Mouse (Mus musculus) natural killer cell, adult 2 months (primary cell): ENCODE measurements around the gene Serpinb1a.
A peak's percentile ranks its signal among the peaks of the same experiment; 100 is the strongest.
"Not testable (repeated sequence)": the region's sequence is repeated elsewhere in the genome, so short reads cannot be mapped to it uniquely, and the experiment has no call there.

Source experiments
- DNase-seq, 2 experiments: peaks; one replicate each; pipeline ENCODE4 v3.0.0; 2022; ENCODE audit warnings: low spot score in 2 of 2

Serpinb1a gene

DNA sequence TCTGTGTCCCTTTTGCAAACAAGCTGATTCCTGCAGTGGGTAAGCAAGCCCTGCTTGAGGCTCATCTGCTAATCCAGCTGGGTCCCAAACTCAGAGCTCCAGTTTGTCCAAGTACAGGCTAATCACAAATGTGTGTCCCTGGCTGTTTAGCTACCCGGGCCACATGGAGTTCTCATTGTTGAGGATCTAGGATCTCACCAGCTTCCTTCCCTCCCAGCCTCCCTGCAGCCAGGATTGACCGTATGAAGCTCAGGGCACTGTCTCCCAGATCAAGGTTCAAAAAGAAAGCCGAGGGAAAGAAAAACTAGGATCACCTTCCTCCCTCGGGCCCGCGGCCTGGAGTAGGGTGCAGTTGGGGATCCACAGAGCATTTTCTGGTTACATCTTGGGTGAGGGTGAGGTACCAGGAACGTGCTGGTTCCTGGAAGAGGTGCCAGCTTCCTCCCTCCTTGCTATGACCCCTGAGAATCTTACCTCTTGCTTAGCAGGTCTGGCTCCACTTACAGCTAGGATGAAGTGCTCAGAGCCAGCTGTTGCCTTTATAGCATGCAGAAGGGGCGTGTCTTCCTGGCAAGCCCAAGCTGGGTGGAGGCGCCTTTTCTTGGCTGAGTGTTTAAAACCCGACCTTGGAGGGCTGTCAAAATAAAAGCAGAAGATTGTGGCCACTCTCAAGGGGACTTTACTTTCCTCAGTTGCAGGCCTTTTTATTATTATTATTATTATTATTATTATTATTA is at the start of gene Serpinb1a:
Gene Serpinb1a (minus strand): TSS at position 518 of the 737 bp plus-strand sequence.
- peak in 1 of 2 experiments; percentile 58 for DNase-seq

GRCm38 (mm10) chr13:32900639-32901038 is 49.7 kb upstream of the Serpinb1a start:
- peak; percentile 65 to 72 for DNase-seq

DNA sequence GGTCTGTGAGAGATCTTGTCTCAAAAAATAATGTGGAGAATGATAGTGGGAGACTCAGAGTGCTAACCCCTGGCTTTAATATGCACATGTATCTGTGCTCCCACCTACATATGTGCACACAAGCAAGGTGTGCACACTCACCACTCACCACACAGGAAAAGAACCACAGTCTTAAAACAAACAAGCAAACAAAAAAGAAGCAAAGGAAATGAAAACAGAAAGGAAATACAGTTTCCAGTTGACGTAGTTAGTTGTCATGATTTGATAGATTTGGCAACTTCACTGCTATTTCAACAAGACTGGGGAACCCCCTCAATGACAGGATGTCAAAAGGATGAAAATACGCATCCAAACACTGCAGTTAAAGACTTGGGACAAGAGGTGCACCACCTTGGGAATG is 48.1 kb upstream of the Serpinb1a start:
- DNase-seq: not testable (repeated sequence)

GRCm38 (mm10) chr13:32898111-32898510 is 47.1 kb upstream of the Serpinb1a start, which contains the start of gene Serpinb1c:
TSS of gene Serpinb1c (minus strand) at chr13:32898211.
- DNase-seq: no peak

DNA sequence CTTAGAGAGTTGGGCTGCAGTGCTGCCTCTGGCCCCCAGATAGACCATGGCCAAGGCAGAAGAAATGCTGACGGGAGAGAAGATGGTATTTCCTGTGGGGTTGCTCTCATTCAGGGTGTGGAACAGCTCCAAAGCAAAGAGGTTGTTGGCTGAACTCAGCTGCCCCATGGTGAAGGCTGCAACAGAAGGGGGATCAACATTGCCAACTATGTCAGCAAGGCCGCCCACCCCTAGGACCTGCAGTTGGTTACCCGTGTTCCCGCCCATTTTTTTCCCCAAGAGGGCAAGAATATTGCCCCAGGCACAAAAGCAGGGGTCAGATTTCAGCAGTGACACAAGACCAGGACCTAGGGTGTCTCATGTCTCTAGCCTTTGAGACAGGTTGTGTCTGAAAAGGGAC is 45.9 kb upstream of the Serpinb1a start:
- no peak for DNase-seq

GRCm38 (mm10) chr13:32884755-32885154 is 33.8 kb upstream of the Serpinb1a start:
- no peak for DNase-seq

- no peak for DNase-seq
These were observed 22.9 kb upstream of the Serpinb1a start for GRCm38 (mm10) chr13:32873862-32874261.

DNA sequence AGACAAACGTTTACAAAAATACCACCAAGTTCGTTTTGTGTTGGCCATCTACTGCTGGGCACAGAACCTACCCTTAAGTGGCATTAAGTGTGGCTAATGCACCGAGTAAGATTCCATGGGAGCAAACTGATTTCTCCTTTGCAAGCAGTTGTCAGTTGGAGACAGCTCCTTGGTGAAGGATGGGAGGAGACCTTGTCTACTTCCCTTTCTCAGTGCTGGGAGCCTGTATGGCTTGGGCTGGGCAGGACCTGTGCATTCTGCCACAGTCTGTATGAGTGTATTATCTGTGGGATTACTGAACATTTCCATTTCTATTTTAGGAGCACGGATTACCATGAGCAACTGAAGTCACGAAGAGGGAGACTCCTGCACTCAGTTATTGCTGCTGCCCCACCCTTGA is 17.9 kb upstream of the Serpinb1a start:
- DNase-seq: no peak

GRCm38 (mm10) chr13:32868233-32868632 is 17.2 kb upstream of the Serpinb1a start:
- DNase-seq: not testable (repeated sequence)

DNA sequence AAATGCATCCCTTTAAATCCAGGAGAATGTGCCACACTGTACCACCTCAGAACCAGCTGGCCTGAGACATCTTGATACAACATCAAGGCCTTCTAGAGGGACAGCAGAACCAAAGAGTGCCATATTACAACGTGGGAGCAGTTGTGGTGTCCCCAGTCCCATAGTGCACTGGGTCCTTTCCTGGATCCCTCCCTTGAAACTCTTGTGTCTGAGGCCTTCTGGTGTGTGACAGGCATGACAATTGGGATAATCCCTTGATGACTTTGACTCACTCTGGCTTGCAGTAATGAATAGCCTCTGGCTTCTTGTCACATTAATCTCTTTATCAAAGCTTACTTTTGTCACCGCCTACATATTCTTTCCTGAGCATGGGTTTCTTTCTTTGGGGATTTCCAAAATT is 16.0 kb upstream of the Serpinb1a start:
- DNase-seq: no peak

GRCm38 (mm10) chr13:32866484-32866883 is 15.5 kb upstream of the Serpinb1a start:
- peak; percentile 42 to 74 for DNase-seq

DNA sequence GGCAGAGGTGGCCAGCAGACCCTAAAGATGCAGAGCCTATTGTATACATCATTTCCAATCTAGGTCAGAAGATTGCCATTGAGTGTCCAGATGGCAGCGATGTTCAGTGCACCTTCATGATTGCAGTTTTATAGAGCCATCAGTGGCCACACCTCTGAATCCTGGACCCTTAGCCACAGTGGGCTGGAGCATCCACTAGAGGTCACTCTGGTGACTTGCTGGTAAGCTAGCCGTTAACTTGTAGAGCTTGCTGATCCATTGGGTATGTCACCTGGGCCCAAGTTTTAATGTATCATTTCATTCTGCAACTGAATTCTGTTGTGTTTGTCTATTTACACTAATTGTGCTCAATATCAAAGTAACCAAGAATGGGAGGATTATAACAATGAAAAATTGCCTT is 14.6 kb upstream of the Serpinb1a start:
- no peak for DNase-seq

DNA sequence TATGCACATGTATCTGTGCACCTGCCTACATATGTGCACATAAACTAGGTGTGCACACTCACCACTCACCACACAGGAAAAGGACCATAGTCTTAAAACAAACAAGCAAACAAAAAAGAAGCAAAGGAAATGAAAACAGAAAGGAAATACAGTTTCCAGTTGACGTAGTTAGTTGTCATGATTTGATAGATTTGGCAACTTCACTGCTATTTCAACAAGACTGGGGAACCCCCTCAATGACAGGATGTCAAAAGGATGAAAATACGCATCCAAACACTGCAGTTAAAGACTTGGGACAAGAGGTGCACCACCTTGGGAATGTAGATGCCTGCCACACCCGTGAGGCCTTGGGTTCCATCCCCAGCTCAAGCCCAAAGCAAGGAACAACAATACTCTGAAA is 13.5 kb upstream of the Serpinb1a start:
- DNase-seq: not testable (repeated sequence)

- no peak for DNase-seq
These were observed 12.5 kb upstream of the Serpinb1a start for GRCm38 (mm10) chr13:32863456-32863855.

- DNase-seq: no peak
These were observed 9.8 kb upstream of the Serpinb1a start for GRCm38 (mm10) chr13:32860821-32861220.

GRCm38 (mm10) chr13:32853073-32853472 is 2.1 kb upstream of the Serpinb1a start:
- DNase-seq: no peak

- DNase-seq: no peak
These were observed 1.6 kb upstream of the Serpinb1a start for GRCm38 (mm10) chr13:32852539-32852938.

DNA sequence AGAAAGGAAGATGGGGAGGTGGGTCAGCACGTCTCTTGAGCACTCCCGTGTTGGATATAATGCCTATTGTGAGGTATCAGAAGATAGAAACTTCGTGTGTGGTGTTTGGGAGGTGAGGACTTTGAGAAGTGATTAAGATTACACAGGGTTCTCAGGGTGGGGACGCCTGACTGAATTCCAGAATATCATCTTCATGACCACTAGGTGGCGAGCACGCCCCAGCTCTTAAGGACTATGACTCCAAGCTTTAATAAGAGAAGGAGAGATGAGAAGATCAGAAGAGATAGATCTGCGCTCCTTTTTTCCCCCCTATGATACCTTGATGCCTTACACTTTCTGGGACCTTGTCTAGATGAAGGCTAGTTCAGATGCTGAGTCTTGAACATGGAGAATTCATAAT is 982 bp upstream of the Serpinb1a start:
- peak in 1 of 2 experiments; percentile 43 for DNase-seq

GRCm38 (mm10) chr13:32850156-32850555 is 829 bp downstream of the Serpinb1a start:
- no peak for DNase-seq

GRCm38 (mm10) chr13:32849531-32850123 is 1.4 kb downstream of the Serpinb1a start:
- no peak for DNase-seq

DNA sequence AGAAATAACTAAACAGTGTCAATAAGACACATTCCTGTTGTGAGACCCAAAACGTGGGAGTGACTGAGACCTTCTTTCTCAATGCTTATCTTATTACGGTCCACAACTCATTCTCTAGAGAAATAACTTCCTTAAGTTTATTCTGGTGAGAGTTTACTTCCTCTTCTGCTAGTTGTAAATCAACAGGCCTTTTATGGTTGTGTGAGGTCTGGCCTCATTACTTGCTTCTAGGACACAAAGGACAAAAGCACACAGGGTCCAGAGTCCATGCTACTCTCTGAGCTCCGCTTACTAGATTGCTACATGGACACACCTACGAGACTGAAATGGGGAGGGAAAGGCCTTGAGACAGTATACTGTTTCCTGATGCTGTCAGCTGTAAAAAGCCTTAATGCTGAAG is 1.9 kb downstream of the Serpinb1a start:
- DNase-seq: peak in 1 of 2 experiments; percentile 22

GRCm38 (mm10) chr13:32846221-32846620 is 4.8 kb downstream of the Serpinb1a start:
- no peak for DNase-seq

DNA sequence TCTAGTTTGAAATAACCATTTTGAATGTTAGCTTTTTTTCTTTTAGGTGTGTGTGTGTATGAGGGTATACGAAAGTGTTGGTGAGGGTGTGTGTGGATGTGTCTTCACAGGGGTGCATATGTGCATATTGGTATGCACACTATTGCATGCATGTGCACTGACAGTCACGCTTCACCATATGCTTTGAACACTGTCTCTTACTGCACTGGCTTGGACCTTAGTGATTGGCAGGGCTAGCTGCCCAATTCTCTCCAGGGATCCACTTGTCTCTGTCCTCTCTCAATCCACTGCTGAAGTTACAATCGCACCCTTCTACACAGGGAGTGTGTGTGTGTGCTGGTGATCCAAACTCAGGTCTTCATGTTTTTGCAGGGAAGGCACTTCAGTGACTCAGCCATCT is 9.6 kb downstream of the Serpinb1a start:
- no peak for DNase-seq
